12 mouse cellular contexts compared by ENCODE assay signal in the genomic region with DNA sequence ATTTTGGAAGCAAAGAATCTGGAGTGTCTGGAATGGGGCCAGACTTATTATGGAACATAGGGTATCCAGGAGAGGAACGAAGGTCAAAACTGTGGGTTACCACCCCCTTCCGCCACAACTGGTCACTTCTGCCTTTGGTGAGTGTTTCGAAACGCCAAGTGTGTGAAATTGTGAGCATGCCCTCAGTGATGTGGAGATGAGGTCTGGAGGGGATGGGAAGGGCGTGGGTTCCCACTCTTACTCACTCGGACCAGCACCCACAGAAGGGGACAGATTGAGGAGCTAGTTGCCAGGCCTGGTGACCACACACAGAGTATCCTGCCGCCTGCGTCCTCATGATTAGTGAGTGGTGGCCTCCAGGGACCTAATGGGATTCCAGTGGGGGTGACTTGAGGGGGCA. TPM values are rescaled to one million over a fixed set of nuclear protein-coding genes. Genes with fewer than 3 reads are reported as not detected.
DNase-seq lines count a peak whose midpoint lies in the region; ATAC-seq and TF ChIP-seq lines count a peak whose summit lies in the region.
"Had no signal": no experiment of that assay in that cellular context is flagged by ENCODE, and none has a peak within 500 bp of the region (broad histone marks: within the 10 kb centered on the region; RNA-seq: fewer than 3 reads in every experiment).

Gene Slc11a1 (plus strand): TSS at position 216 of the 400 bp plus-strand sequence.

- 0 out of 2 replicates have a peak, but pooled peaks cover 5% of the 10 kb centered on the region for H3K4me1 ChIP-seq in stomach, embryonic 15.5 days
- H3K4me1 ChIP-seq in stomach, postnatal 0 days (replicated peaks; ENCODE audit: control insufficient read depth, insufficient read depth) = no peaks in the 10 kb centered on the region
- H3K4me1 ChIP-seq in liver, embryonic 12.5 days = peaks cover 28% of the 10 kb centered on the region

- H3K4me3 ChIP-seq in stomach, embryonic 15.5 days (replicated peaks) = no peak within 1 kb of the TSS; the same call in 1 of the 2 replicates
- H3K4me3 ChIP-seq in stomach, postnatal 0 days (ENCODE audit: low read depth, low read length) = no peak within 1 kb of the TSS
- no peak within 1 kb of the TSS for H3K4me3 ChIP-seq in liver, embryonic 12.5 days
- H3K4me3 ChIP-seq: erythroblast, embryonic 14.5 days had no signal

- TF ChIP-seq CTCF in stomach, postnatal 0 days (IDR thresholded peaks at IDR 0.05; ENCODE audit: low read depth) = no peak

- no peak for ATAC-seq in stomach, embryonic 15.5 days (ENCODE audit: insufficient read depth, low FRiP score, low read depth)
- no peak for ATAC-seq in stomach, postnatal 0 days (ENCODE audit: low FRiP score, low TSS enrichment)
- ATAC-seq in liver, embryonic 12.5 days = no peak
- peak; percentile 86 for ATAC-seq in neutrophil, adult 5-6 weeks (ENCODE audit: extremely low read depth, insufficient number of reproducible peaks, low FRiP score, poor library complexity, severe bottlenecking)

- peak; percentile 98 for DNase-seq in heart, adult 11 months
- DNase-seq in heart, adult 9 months (ENCODE audit: low spot score in 2 of 2) = no peak
- DNase-seq in stomach, postnatal 0 days (ENCODE audit: low spot score) = no peak
- DNase-seq in urinary bladder, postnatal 4 days (ENCODE audit: low spot score in 2 of 2) = no peak
- DNase-seq in spleen, postnatal 14 days (ENCODE audit: low spot score in 2 of 2) = no peak
- DNase-seq: cerebellum, postnatal 25 days; kidney, adult 8-10 months had no signal

- H3K4me2 ChIP-seq in stomach, embryonic 15.5 days = peak within 1 kb of the TSS; percentile 3; the same call in 1 of the 2 replicates
- H3K4me2 ChIP-seq in stomach, postnatal 0 days (replicated peaks; ENCODE audit: low read depth) = no peak within 1 kb of the TSS
- H3K4me2 ChIP-seq in liver, embryonic 12.5 days = no peak within 1 kb of the TSS
- H3K4me2 ChIP-seq: midbrain, embryonic 11.5 days had no signal

- H3K27ac ChIP-seq in stomach, embryonic 15.5 days = no peak within 1 kb of the TSS
- no peak within 1 kb of the TSS for H3K27ac ChIP-seq in stomach, postnatal 0 days (replicated peaks)
- H3K27ac ChIP-seq in liver, embryonic 12.5 days = 0 out of 2 replicates have a peak within 1 kb of the TSS, but pooled peaks have one; percentile 2

- H3K36me3 ChIP-seq in stomach, embryonic 15.5 days = no peaks in the 10 kb centered on the region
- no peaks in the 10 kb centered on the region for H3K36me3 ChIP-seq in stomach, postnatal 0 days (ENCODE audit: control insufficient read depth, insufficient read depth, low read length)
- no peaks in the 10 kb centered on the region for H3K36me3 ChIP-seq in liver, embryonic 12.5 days

- 64% methylated on average over 8 of the region's 8 CpGs for WGBS in stomach, embryonic 15.5 days
- WGBS in stomach, postnatal 0 days = 76% methylated on average over 8 of the region's 8 CpGs
- WGBS in liver, embryonic 12.5 days (ENCODE audit: insufficient replicate concordance) = 34% methylated on average over 8 of the region's 8 CpGs

- no peak for TF ChIP-seq EP300 in stomach, postnatal 0 days (optimal IDR thresholded peaks at IDR 0.05)

- no peaks in the 10 kb centered on the region for H3K9me3 ChIP-seq in stomach, embryonic 15.5 days
- H3K9me3 ChIP-seq in stomach, postnatal 0 days (ENCODE audit: control insufficient read depth, low read length) = no peaks in the 10 kb centered on the region
- H3K9me3 ChIP-seq in liver, embryonic 12.5 days (replicated peaks) = no peaks in the 10 kb centered on the region

- no peaks in the 10 kb centered on the region for H3K27me3 ChIP-seq in stomach, embryonic 15.5 days (replicated peaks)
- H3K27me3 ChIP-seq in stomach, postnatal 0 days (ENCODE audit: control insufficient read depth, insufficient read depth, low read length) = no peaks in the 10 kb centered on the region
- H3K27me3 ChIP-seq in liver, embryonic 12.5 days (replicated peaks) = peaks cover 9% of the 10 kb centered on the region; the same call in 1 of the 2 replicates

- H3K9ac ChIP-seq in stomach, embryonic 15.5 days = no peak within 1 kb of the TSS
- no peak within 1 kb of the TSS for H3K9ac ChIP-seq in stomach, postnatal 0 days (ENCODE audit: low read length)
- H3K9ac ChIP-seq in liver, embryonic 12.5 days = no peak within 1 kb of the TSS

RNA-seq across cellular contexts. Expression of gene Slc11a1, which starts in this region (rescaled TPM):
- polyA plus RNA-seq in stomach, embryonic 15.5 days (2015; fragmentation: Nextera tagmentation; extraction: Ambion mirVana) = 6.1 and 6.6 TPM in 2 replicates
- polyA plus RNA-seq in stomach, postnatal 0 days (2015; fragmentation: Nextera tagmentation; extraction: Ambion mirVana) = 3.0 and 3.8 TPM in 2 replicates
- 8.6 and 9.0 TPM in 2 replicates for polyA plus RNA-seq in liver, embryonic 12.5 days (2016; fragmentation: Nextera tagmentation; extraction: Ambion mirVana)
- total RNA-seq in neutrophil, adult 5-6 weeks (2017) = 148 and 164 TPM in 2 replicates
